Mouse (Mus musculus): ENCODE measurements around the gene Gpatch4.

GRCm38 (mm10) chr3:88084001-88084400 is 41.1 kb downstream of the Gpatch4 start:
- TF ChIP-seq CTCF (IDR thresholded peaks at IDR 0.05; ENCODE audit: low read depth, low read length) = no peak
- no peak for TF ChIP-seq GATA1 (IDR thresholded peaks at IDR 0.05; ENCODE audit: borderline replicate concordance, low read length)
- no peak for TF ChIP-seq GATA2 (IDR thresholded peaks at IDR 0.05; ENCODE audit: borderline replicate concordance, low read depth, low read length)

All from G1E (cell line).